Mouse (Mus musculus) MEL (cell line): Measurements from ENCODE around the gene Cd209a. TPM values are rescaled to one million over a fixed set of nuclear protein-coding genes. Genes with fewer than 3 reads are reported as not detected.

Experiments used
- DNase-seq: peaks from one replicate; pipeline ENCODE4 v3.0.0; 2011; ENCODE audit warnings: low read depth, low spot score
- H3K27ac ChIP-seq: 2 replicates; pipeline ENCODE4 v1.5.1; 2012; ENCODE audit warnings: low read depth, mild to moderate bottlenecking, control low read depth, low read length, moderate library complexity; ENCODE audit not compliant: control insufficient read depth
- H3K27me3 ChIP-seq, 2 experiments: fragments of 150-350 bp in 1 of 2; sonication (generic) in 1 of 2; 2 replicates each; pipeline ENCODE4 v1.6.1; 2012; ENCODE audit warnings: low read length in 2 of 2, mild to moderate bottlenecking in 2 of 2, improper control_type of control experiment in 1 of 2, moderate library complexity in 1 of 2; ENCODE audit not compliant: insufficient read depth in 2 of 2, control insufficient read depth in 1 of 2
- H3K36me3 ChIP-seq, 2 experiments: 2 replicates each; pipeline ENCODE4 v1.6.1; 2012 to 2014; ENCODE audit warnings: low read length in 2 of 2, improper control_type of control experiment in 1 of 2, inconsistent platforms in 1 of 2, mild to moderate bottlenecking in 1 of 2; ENCODE audit not compliant: insufficient read depth in 2 of 2, control insufficient read depth in 1 of 2
- H3K4me1 ChIP-seq, 2 experiments: fragments of 150-350 bp in 1 of 2; sonication (generic) in 1 of 2; 2 replicates each; pipeline ENCODE4 v1.6.1; 2012; ENCODE audit warnings: low read length in 2 of 2, improper control_type of control experiment in 1 of 2, mild to moderate bottlenecking in 1 of 2; ENCODE audit not compliant: insufficient read depth in 2 of 2, control insufficient read depth in 1 of 2
- H3K4me3 ChIP-seq, 2 experiments: fragments of 150-350 bp in 1 of 2; sonication (generic) in 1 of 2; 2 replicates each; pipeline ENCODE4 v1.5.1; 2012; ENCODE audit warnings: low read depth in 2 of 2, low read length in 2 of 2, mild to moderate bottlenecking in 2 of 2, moderate library complexity in 2 of 2, control low read depth in 1 of 2, improper control_type of control experiment in 1 of 2; ENCODE audit not compliant: control insufficient read depth in 1 of 2, insufficient read depth in 1 of 2
- H3K79me2 ChIP-seq: 2 replicates; pipeline ENCODE4 v1.6.1; 2012; ENCODE audit warnings: mild to moderate bottlenecking, low read length, moderate library complexity; ENCODE audit not compliant: control insufficient read depth, poor library complexity, insufficient read depth
- H3K9ac ChIP-seq: 2 replicates; pipeline ENCODE4 v1.6.1; 2012; ENCODE audit warnings: low read depth, mild to moderate bottlenecking, control low read depth, low read length, moderate library complexity; ENCODE audit not compliant: control insufficient read depth, poor library complexity, severe bottlenecking
- H3K9me3 ChIP-seq: fragments of 150-350 bp; sonication (generic); replicated peaks from 2 replicates; pipeline ENCODE4 v1.6.1; 2012; ENCODE audit warnings: mild to moderate bottlenecking, low read length, improper control_type of control experiment, moderate library complexity; ENCODE audit not compliant: insufficient read depth
- BHLHE40 ChIP-seq: IDR thresholded peaks from 2 replicates; pipeline ENCODE4 v1.6.1; 2012; ENCODE audit warnings: low read depth, mild to moderate bottlenecking, inconsistent platforms, low read length, improper control_type of control experiment, borderline replicate concordance
- CHD1 ChIP-seq: IDR thresholded peaks from 2 replicates; pipeline ENCODE4 v1.6.1; 2012; ENCODE audit warnings: low read depth, mild to moderate bottlenecking, inconsistent platforms, low read length, improper control_type of control experiment
- CTCF ChIP-seq, 3 experiments: IDR thresholded peaks in 2 of 3; conservative IDR thresholded peaks in 1 of 3; 2 replicates each; pipeline ENCODE4 v1.5.1; 2011 to 2012; ENCODE audit warnings: low read length in 3 of 3, low read depth in 2 of 3, mild to moderate bottlenecking in 2 of 3, improper control_type of control experiment in 1 of 3, inconsistent platforms in 1 of 3, mixed read lengths in 1 of 3, moderate library complexity in 1 of 3; ENCODE audit not compliant: control insufficient read depth in 1 of 3, insufficient read depth in 1 of 3, poor library complexity in 1 of 3, severe bottlenecking in 1 of 3
- ELF1 ChIP-seq: IDR thresholded peaks from 2 replicates; pipeline ENCODE4 v1.6.1; 2014; ENCODE audit warnings: low read depth, mild to moderate bottlenecking, inconsistent platforms, low read length, improper control_type of control experiment, moderate library complexity
- EP300 ChIP-seq, 2 experiments: IDR thresholded peaks; 2 replicates each; pipeline ENCODE4 v1.6.1; 2011; ENCODE audit warnings: improper control_type of control experiment in 2 of 2, low read length in 2 of 2, low read depth in 1 of 2, mild to moderate bottlenecking in 1 of 2
- KAT2A ChIP-seq: conservative IDR thresholded peaks from 2 replicates; pipeline ENCODE4 v1.6.1; 2012; ENCODE audit warnings: low read depth, low read length, improper control_type of control experiment, inconsistent platforms
- MEF2A ChIP-seq: IDR thresholded peaks from 2 replicates; pipeline ENCODE4 v1.6.1; 2014; ENCODE audit warnings: low read depth, mild to moderate bottlenecking, inconsistent platforms, low read length, improper control_type of control experiment; ENCODE audit not compliant: poor library complexity, insufficient replicate concordance, severe bottlenecking; ENCODE audit errors: extremely low read depth
- POLR2AphosphoS2 ChIP-seq: IDR thresholded peaks from 2 replicates; pipeline ENCODE4 v1.6.1; 2011; ENCODE audit warnings: low read length, improper control_type of control experiment
- POLR2AphosphoS5 ChIP-seq: IDR thresholded peaks from 2 replicates; pipeline ENCODE4 v1.6.1; 2012; ENCODE audit warnings: low read depth, borderline replicate concordance, mild to moderate bottlenecking, inconsistent platforms, low read length, moderate library complexity, mixed read lengths
- RAD21 ChIP-seq: IDR thresholded peaks from 2 replicates; pipeline ENCODE4 v1.6.1; 2011; ENCODE audit warnings: mild to moderate bottlenecking, low read depth, low read length, improper control_type of control experiment
- SMC3 ChIP-seq: IDR thresholded peaks from 2 replicates; pipeline ENCODE4 v1.6.1; 2011; ENCODE audit warnings: low read depth, low read length, improper control_type of control experiment
- TCF12 ChIP-seq: IDR thresholded peaks from 2 replicates; pipeline ENCODE4 v1.6.1; 2014; ENCODE audit warnings: low read depth, mild to moderate bottlenecking, inconsistent platforms, low read length, improper control_type of control experiment, moderate library complexity
- USF2 ChIP-seq, 2 experiments: IDR thresholded peaks; 2 replicates each; pipeline ENCODE4 v1.6.1; 2011 to 2012; ENCODE audit warnings: improper control_type of control experiment in 2 of 2, low read length in 2 of 2, borderline replicate concordance in 1 of 2, inconsistent platforms in 1 of 2, low read depth in 1 of 2, mild to moderate bottlenecking in 1 of 2; ENCODE audit not compliant: insufficient read depth in 1 of 2
- ZC3H11A ChIP-seq: IDR thresholded peaks from 2 replicates; pipeline ENCODE4 v1.6.1; 2012; ENCODE audit warnings: low read depth, mild to moderate bottlenecking, inconsistent platforms, low read length, improper control_type of control experiment
- polyA plus RNA-seq, 2 experiments: library from polyadenylated mRNA; stranded (reverse) in 1 of 2; unstranded in 1 of 2; fragments of >175 nt in 1 of 2; fragments of >200 nt in 1 of 2; gene quantifications; 2 replicates each; pipeline versions ENCODE4 v1.2.1 to v1.2.4; 2012; ENCODE audit warnings: low replicate concordance in 2 of 2, low read depth in 1 of 2; ENCODE audit not compliant: insufficient read length in 2 of 2, insufficient read depth in 1 of 2, missing spikeins in 1 of 2
- total RNA-seq: library from RNA; depleted of rRNA; stranded (reverse); fragments of 300-350 nt; gene quantifications from 2 replicates; pipeline ENCODE4 v1.2.3, GENCODE M21; 2012

The Cd209a gene
- total and polyA plus RNA-seq, 3 experiments = not detected

DNA sequence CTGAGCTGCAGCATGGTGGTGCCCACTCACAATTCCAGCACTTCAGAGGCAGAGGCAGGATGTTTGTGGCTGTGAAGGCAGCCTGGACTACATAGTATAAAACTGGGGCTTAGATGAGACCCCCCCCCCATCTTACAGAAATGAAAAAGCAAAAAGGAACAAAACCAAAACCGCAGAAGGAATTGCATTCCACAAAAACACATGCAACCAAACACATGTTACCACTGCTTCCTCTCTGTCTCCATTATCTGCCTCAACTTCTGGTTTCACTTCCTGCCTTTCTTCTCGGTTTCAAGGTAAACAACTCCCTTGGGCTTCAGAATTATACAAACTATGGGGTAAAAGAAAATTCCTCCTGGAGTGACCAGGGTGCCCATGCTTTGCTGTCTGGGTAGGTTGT, 37.1 kb downstream of the Cd209a start (continued):
- peak; percentile 84 to 88 for TF ChIP-seq EP300 (IDR thresholded peaks at IDR 0.05; ENCODE audit: low read depth in 1 of 2, low read length in 2 of 2)

DNA sequence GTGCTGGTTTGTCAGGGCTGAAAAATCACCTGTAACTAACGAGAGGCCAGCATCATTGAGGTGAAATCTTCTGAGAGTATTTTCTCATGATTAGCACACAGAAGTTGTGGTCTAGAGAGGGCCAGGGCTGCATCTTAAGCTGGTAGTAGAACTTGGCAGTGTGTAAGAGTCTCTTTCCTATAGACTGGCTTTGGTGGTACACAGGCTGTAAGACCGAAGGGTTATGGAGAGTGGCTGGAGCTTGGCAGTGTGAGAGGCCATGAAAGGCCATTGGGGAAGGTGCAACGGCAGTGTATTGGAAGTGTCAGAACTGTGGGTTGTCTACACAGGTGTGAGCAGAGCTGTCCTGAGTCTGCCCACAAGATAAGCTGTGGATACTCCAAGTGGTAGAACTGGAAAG, 38.5 kb downstream of the Cd209a start:
- Histone ChIP-seq H3K27me3 (no peaks in the 10 kb centered on the region; a peak in 2 of 4 replicates), H3K9me3 (no peaks in the 10 kb centered on the region), H3K36me3 (peaks cover 0 to 12% of the 10 kb centered on the region in 2 experiments; a peak in 2 of 4 replicates), H3K79me2 (no peaks in the 10 kb centered on the region), H3K4me1 (peaks cover 3 to 14% of the 10 kb centered on the region in 2 experiments; a peak in 3 of 4 replicates), H3K4me3 (no peak overlapping the region), H3K27ac (no peak overlapping the region), H3K9ac (no peak overlapping the region)
- TF ChIP-seq SMC3 = no peak
- TF ChIP-seq MEF2A = no peak
- DNase-seq = no peak

DNA sequence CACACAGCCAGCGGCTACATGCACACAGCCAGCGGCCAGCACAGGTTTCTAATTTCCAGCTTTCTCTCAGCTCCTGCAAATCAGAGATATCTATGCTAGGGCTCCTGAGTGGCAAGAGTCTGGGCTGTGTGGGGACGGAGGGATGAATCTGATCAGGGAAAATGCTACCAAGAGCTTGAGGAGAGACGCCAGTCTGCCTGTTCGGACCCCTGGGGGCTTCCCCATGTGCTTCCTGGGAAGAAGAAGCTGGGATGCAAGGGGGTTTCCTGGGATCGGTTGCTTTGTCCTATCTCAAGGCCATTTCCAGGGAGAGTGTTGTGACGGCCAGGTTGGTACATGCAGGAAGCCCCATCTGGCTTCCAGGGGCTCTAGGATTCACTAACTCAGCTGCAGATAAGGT, 41.2 kb downstream of the Cd209a start:
- peaks cover 3 to 20% of the 10 kb centered on the region in 2 experiments for H3K4me1 ChIP-seq
- TF ChIP-seq EP300 (IDR thresholded peaks at IDR 0.05; ENCODE audit: low read depth in 1 of 2, low read length in 2 of 2) (no peak), ELF1 (no peak), KAT2A (no peak), POLR2AphosphoS2 (no peak), RAD21 (no peak), USF2 (IDR thresholded peaks at IDR 0.05; ENCODE audit: borderline replicate concordance in 1 of 2, insufficient read depth in 1 of 2, low read depth in 1 of 2, low read length in 2 of 2) (no peak), SMC3 (no peak), CHD1 (no peak)
- TF ChIP-seq, all 39 proteins: peak for 0
- DNase-seq = no peak
- H3K27ac ChIP-seq = no peak overlapping the region
- H3K27me3 ChIP-seq = no peaks in the 10 kb centered on the region; a peak in 2 of 4 replicates
- no peaks in the 10 kb centered on the region for H3K79me2 ChIP-seq
- peaks cover 0 to 14% of the 10 kb centered on the region in 2 experiments; a peak in 2 of 4 replicates for H3K36me3 ChIP-seq
- no peak overlapping the region for H3K9ac ChIP-seq
- H3K4me3 ChIP-seq = no peak overlapping the region
- H3K9me3 ChIP-seq = no peaks in the 10 kb centered on the region

DNA sequence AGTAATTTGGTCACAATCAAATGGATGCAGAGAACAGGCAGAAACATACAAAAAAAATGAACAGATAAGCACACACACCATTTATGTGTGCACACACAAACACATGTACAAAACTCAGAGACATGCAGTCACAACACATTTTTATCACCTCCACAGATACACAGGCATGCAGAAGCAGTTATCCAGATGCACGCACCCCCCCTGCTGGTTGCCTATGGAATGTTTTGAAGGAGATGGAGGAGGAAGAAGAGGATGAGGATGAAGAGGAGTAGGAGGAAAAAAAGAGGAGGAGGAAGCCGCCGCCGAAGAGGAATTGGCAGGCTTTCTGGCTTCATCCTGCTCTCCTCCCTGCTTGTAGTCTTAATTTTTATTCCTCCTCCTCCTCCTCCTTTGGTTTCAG, 43.1 kb downstream of the Cd209a start:
- peaks cover 0 to 2% of the 10 kb centered on the region in 2 experiments; a peak in 2 of 4 replicates for H3K36me3 ChIP-seq
- peak; percentile 49 for DNase-seq
- H3K9ac ChIP-seq = no peak overlapping the region
- peaks cover 0 to 12% of the 10 kb centered on the region in 2 experiments; a peak in 3 of 4 replicates for H3K4me1 ChIP-seq
- H3K9me3 ChIP-seq = no peaks in the 10 kb centered on the region
- TF ChIP-seq TCF12 (no peak), BHLHE40 (no peak), RAD21 (peak; percentile 55), CTCF (IDR thresholded peaks at IDR 0.05 in 2 of 3, conservative IDR thresholded peaks at IDR 0.05 in 1 of 3; ENCODE audit: control insufficient read depth in 1 of 3, insufficient read depth in 1 of 3, low read depth in 2 of 3, low read length in 3 of 3, poor library complexity in 1 of 3, severe bottlenecking in 1 of 3) (peak; percentile 50 to 65 (median 60); a peak in 5 of 6 replicates), ZC3H11A (0 out of 2 replicates have a peak, but pooled peaks have one; percentile 25), POLR2AphosphoS5 (no peak), SMC3 (peak; percentile 59)
- TF ChIP-seq, all 39 proteins: peak for 4
- H3K27me3 ChIP-seq = no peaks in the 10 kb centered on the region; a peak in 2 of 4 replicates
- no peak overlapping the region for H3K27ac ChIP-seq
- no peaks in the 10 kb centered on the region for H3K79me2 ChIP-seq
- no peak overlapping the region for H3K4me3 ChIP-seq
